Mouse (Mus musculus): ENCODE measurements around the gene Tacc3.

Gene Tacc3

DNA sequence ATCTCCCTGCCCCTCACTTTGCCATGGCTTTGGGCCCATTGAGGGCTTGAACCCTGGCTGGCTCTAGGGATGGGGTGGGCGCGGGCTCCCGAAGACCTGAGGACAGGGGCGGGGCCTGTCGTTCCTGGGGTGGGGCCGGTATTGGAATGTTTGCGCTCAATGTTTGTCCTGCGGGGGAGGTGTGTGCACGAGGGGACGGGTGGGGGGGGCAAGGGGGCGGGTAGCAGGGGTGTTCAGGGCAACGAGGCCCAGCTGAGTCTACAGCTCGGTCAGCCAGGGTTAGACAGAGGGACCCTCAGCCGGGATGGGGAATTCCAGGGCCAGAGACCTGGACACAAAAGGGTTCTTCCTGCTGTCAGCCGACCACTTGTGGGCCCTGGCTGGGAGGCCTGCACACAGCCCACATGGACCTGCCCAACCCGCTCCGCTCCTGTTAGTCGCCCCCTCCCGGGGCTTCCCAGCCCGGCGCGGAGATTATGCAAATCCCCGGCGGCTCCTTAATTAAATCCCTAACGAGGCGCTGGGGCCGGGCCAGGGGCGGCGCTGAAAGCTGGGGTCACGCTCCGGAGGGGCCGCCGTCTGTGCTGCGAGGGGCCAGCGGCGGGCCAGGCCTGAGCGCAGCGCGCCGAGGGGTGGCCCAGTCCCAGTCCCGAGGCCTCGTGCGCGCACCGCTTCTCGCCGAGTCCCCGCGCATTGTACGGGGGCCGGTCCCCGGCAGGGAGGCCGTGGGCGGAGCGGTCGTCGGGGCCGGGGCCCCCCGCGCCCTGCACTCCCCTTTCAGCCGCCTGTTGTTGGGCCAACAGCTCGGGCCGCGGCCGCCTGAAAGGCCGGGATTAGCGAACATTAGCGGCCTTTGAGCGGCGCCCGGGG, 37.2 kb downstream of the Tacc3 start:
- peak; percentile 25 to 48 for DNase-seq (ENCODE audit: low spot score in 2 of 2)

GRCm38 (mm10) chr5:33695718-33696121, 37.8 kb downstream of the Tacc3 start:
- DNase-seq (ENCODE audit: low spot score in 2 of 2), result no peak

DNA sequence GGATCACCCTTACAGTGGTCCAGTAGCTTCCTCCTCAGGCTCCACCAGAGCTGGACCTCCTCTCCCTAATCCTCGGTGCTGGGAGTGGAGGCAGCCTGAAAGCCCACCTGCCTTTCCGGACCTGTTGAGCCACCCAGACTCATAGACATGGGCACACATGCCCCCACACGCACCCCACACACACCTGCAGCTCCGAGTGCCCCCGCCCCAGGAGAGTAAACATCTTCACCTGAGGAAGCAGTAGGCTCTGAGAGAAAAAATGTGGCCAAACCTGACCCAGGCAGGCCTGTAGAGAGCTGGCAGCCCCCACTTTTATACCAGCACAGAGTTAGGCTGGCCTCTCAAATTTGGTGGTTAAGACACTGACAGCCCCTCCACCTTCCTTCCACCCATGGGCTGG, 38.5 kb downstream of the Tacc3 start:
- DNase-seq (ENCODE audit: low spot score in 2 of 2), result no peak

DNA sequence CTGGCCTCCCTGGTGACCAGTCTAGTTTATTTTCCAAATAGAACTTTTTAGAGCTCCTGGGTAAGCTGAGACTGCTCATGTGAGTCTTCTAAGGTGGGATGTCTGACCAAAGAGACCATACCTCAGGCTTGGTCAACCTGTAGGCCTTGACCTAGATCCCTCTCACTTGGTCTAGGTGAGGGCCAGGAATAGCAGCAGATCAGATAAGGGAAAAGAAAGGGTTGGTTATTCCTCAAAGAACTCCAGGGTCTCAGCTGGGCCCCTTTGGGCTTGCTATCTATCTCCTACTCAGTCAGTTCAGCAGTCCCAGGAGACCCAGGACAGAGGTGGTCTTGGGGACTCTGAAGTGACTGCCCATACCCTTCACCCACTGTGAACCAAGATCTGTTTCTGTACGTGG, 39.6 kb downstream of the Tacc3 start:
- no peak for DNase-seq (ENCODE audit: low spot score in 2 of 2)

GRCm38 (mm10) chr5:33697947-33698512, 40.1 kb downstream of the Tacc3 start:
- peak in 1 of 2 experiments; percentile 53 for DNase-seq (ENCODE audit: low spot score in 2 of 2)

GRCm38 (mm10) chr5:33698669-33699068, 40.7 kb downstream of the Tacc3 start:
- no peak for DNase-seq (ENCODE audit: low spot score in 2 of 2)

- DNase-seq (ENCODE audit: low spot score in 2 of 2), result no peak
Observed at GRCm38 (mm10) chr5:33700010-33700409, 42.1 kb downstream of the Tacc3 start.

DNA sequence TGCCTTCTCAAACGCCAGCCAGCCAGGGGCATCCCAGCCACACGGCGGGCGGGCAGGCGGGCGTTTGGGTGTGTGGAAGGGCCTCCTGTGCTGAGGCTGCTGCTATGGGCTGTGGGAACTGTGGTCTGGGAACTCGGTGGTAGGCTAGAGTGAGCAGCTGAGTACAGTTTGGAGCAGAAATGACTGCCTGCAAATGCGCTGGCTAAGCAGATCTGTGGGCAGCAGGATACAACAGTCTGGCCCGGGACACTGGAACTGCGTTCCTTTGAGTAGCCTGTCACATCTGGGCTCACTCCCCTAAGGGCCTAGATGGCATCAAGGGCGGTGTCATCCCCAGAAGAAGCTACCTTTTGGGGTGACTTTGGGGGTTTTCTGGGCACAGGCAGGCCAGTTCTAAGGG, 43.9 kb downstream of the Tacc3 start:
- DNase-seq (ENCODE audit: low spot score in 2 of 2), result no peak

DNA sequence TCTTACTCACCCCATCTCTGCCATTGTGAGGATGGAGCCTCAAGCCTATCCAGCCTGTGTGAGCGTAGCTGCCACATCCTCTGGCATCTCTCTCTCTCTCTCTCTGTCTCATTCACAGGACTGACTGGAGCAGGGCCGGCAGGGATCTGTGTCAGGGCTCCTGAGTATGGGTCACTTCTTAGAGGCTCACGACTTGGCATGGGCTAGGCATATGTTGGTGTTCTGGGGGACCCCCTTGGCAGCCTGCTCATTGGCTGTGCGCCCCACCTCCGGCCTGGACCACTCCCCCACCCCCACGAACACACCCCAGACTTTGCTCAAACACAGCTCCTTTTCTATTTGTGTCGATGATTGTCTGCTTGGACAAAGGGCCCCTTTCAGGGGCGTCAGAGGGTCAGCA, 46.1 kb downstream of the Tacc3 start:
- DNase-seq (ENCODE audit: low spot score in 2 of 2), result no peak

- DNase-seq (ENCODE audit: low spot score in 2 of 2), result peak in 1 of 2 experiments; percentile 67
Observed at GRCm38 (mm10) chr5:33704945-33705611, 47.1 kb downstream of the Tacc3 start.

DNA sequence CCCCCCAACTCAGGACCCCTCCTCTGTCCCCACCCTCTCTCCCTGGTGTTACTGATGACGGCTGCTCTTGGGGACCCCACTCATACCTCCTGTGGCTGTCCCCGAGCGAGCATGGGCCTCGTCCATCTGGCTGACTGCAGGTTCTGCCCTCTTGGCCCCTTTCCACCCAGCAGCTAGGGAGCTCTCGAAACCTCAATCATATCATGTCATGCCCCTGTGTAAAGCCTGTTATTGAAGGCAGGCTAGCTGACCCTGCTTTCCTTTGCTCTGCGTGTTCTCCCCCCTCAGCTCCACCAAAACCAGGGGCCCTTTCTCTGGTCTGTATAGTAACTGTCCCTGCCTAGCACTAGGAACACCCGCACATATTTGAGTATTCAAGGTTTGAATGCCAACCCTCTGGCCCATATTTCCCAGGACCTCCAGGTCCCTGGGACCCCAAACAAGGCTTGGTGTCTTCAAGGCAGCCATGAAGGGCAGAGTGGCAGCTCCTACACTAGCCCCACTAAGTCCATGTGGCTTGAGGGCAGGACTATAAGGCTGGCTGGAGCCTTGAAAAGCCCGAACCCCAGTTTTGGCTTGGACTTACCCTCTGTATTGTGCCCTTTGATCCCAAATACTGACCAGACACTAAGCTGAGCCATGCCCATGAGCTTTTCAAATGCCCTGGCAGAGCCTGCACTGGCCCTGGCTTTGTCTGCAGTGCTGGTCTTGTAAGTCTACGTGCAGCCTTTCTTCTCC, 47.9 kb downstream of the Tacc3 start:
- DNase-seq (ENCODE audit: low spot score in 2 of 2), result no peak

- DNase-seq (ENCODE audit: low spot score in 2 of 2), result no peak
Observed at GRCm38 (mm10) chr5:33706350-33706629, 48.4 kb downstream of the Tacc3 start.

- no peak for DNase-seq (ENCODE audit: low spot score in 2 of 2)
Observed at GRCm38 (mm10) chr5:33707163-33707562, 49.2 kb downstream of the Tacc3 start.

DNA sequence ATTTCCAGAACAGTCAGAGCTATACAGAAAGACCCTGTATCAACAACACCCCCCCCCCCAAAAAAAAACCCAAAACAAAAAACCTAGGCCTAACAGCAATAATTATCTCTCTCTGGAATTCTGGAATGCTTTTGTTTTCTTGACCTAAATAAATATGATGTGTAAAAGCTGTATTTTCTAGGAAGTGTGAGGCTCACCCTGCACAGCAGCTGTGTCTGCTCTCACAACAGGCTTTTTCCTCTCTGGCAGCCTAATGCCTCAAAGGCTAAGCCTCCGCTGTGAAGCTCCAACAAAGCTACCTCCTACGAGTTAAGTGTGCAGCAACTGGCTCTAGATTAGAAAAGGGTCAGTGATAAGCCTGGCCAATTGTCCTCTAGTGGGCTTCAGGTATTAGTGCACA, 51.1 kb downstream of the Tacc3 start:
- no peak for DNase-seq (ENCODE audit: low spot score in 2 of 2)

GRCm38 (mm10) chr5:33712550-33712949, 54.6 kb downstream of the Tacc3 start:
- no peak for DNase-seq (ENCODE audit: low spot score in 2 of 2)

DNA sequence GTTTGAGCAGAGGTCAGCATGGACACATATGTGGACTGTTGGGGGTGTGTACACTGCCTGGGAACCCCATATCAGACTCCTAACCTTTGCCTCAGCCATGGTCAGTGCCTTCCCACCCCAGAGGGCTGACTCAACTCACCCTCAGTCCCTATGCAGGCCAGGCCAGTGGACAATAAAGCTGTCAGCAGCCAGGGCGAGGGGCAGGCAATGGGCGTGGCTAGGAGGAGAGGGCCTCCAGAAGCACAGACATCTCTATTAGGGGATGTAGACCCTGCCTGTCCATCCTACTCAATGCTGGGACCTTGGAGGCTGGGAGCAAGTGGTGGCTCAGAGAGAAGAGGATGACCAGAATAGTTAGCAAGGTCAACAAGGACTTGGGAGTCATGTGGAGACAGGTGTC, 57.3 kb downstream of the Tacc3 start:
- no peak for DNase-seq (ENCODE audit: low spot score in 2 of 2)

GRCm38 (mm10) chr5:33716467-33716866, 58.5 kb downstream of the Tacc3 start:
- no peak for DNase-seq (ENCODE audit: low spot score in 2 of 2)

- no peak for DNase-seq (ENCODE audit: low spot score in 2 of 2)
Observed at GRCm38 (mm10) chr5:33718460-33718859, 60.5 kb downstream of the Tacc3 start.

DNA sequence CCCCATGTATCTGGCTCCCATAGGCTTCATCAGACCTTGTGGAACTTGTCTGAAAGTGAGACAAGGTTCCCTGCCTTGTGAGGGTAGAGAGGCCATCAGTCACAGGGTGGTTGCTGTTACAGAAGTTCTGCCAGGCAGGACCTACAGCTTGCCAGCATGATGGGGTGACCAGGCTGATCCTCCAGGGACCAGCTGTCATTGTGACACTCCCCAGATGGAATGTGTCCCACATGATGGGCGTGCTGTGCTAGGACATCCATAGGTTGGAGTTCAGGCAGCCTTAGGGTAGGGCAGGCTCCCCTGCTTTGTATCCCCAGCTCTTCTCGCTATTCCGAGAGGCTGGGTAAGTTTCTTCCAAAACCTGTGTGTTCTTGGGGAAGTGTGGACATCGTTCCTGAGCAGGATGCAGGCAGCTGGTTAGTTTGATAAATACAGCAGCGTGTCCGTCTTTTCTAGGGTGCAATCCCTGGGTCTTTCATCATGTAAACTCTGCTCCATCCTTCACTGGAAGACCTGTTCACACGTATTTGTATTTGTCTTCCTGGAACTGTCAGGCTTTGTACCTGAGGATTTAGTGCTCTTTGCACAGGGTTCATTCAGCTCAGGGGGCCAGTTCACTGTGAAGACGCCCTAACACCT, 63.0 kb downstream of the Tacc3 start:
- DNase-seq (ENCODE audit: low spot score in 2 of 2), result no peak

GRCm38 (mm10) chr5:33721541-33722265, 63.8 kb downstream of the Tacc3 start, which contains the start of gene Fgfr3:
Gene Fgfr3, plus strand, starts transcription at chr5:33721674.
- no peak for DNase-seq (ENCODE audit: low spot score in 2 of 2)
